Mouse (Mus musculus) lung, postnatal 0 days (tissue): ENCODE measurements at regions not wholly inside any gene's neighbourhood (a gene's known extent, or its start where the extent isn't known, plus 50 kb on each side); places are given as distances from the start of the nearest gene placed in this dataset.

Experiments
- ATAC-seq: fragments of 200-750 bp; cut with Nextera tagmentation; 2 replicates; pipeline ENCODE4 v1.8.0; 2017; ENCODE audit warnings: moderate library complexity
- DNase-seq: peaks from one replicate; pipeline ENCODE4 v3.0.0-alpha.2; 2016; ENCODE audit warnings: low spot score
- H3K27ac ChIP-seq: fragments of 300-500 bp; sonication (generic); 2 replicates; pipeline ENCODE4 v1.5.1; 2014; ENCODE audit warnings: antibody characterized with exemption, mild to moderate bottlenecking, low read length, mixed read lengths
- H3K27me3 ChIP-seq: fragments of 300-500 bp; sonication (generic); replicated peaks from 2 replicates; pipeline ENCODE4 v1.6.1; 2014; ENCODE audit warnings: low read length, mixed read lengths; ENCODE audit not compliant: insufficient read depth
- H3K36me3 ChIP-seq: fragments of 300-500 bp; sonication (generic); 2 replicates; pipeline ENCODE4 v1.6.1; 2014; ENCODE audit warnings: low read length, mixed read lengths; ENCODE audit not compliant: insufficient read depth
- H3K4me1 ChIP-seq: fragments of 300-500 bp; sonication (generic); 2 replicates; pipeline ENCODE4 v1.6.1; 2014; ENCODE audit warnings: antibody characterized with exemption, low read depth, low read length, mixed read lengths; ENCODE audit not compliant: insufficient read depth
- H3K4me2 ChIP-seq: fragments of 300-500 bp; sonication (generic); replicated peaks from 2 replicates; pipeline ENCODE4 v1.6.1; 2014; ENCODE audit warnings: low read depth, mild to moderate bottlenecking, low read length, moderate library complexity, mixed read lengths
- H3K4me3 ChIP-seq: fragments of 300-500 bp; sonication (generic); 2 replicates; pipeline ENCODE4 v1.5.1; 2014; ENCODE audit warnings: low read depth, low read length
- H3K9ac ChIP-seq: fragments of 300-500 bp; sonication (generic); replicated peaks from 2 replicates; pipeline ENCODE4 v1.6.1; 2014; ENCODE audit warnings: low read depth, mild to moderate bottlenecking
- H3K9me3 ChIP-seq: fragments of 300-500 bp; sonication (generic); 2 replicates; pipeline ENCODE4 v1.6.1; 2016; ENCODE audit warnings: low read length, mixed read lengths
- CTCF ChIP-seq: IDR thresholded peaks from 2 replicates; pipeline ENCODE4 v1.5.1; 2016; ENCODE audit warnings: antibody characterized with exemption, mild to moderate bottlenecking
- EP300 ChIP-seq: IDR thresholded peaks from 2 replicates; pipeline ENCODE4 v1.6.1; 2016; ENCODE audit warnings: antibody characterized with exemption, mild to moderate bottlenecking, control low read depth
- WGBS: fragments of 180-500 bp; shearing (Covaris S2); extraction: QIAGEN DNeasy Blood & Tissue Kit; methylation state at CpG from one replicate; pipeline ENCODE4 v1.1.7; 2014; 5-methylcytosine and 5-hydroxymethylcytosine counted together

- no peaks in the 10 kb centered on the region for H3K9me3 ChIP-seq
- no peak for DNase-seq
- no peak overlapping the region for H3K4me3 ChIP-seq
- no peaks in the 10 kb centered on the region for H3K36me3 ChIP-seq
- no peak overlapping the region for H3K9ac ChIP-seq
- ATAC-seq, result no peak
- no peak overlapping the region for H3K27ac ChIP-seq
- H3K4me2 ChIP-seq, result no peak overlapping the region
- WGBS, result 49% methylated on average over 4 of the region's 4 CpGs
- TF ChIP-seq CTCF (no peak), EP300 (no peak)
- H3K27me3 ChIP-seq, result no peaks in the 10 kb centered on the region
- no peaks in the 10 kb centered on the region for H3K4me1 ChIP-seq
Measured at GRCm38 (mm10) chr19:22081448-22081847, 57.4 kb upstream of the Trpm3 start.
